Mouse (Mus musculus): ENCODE measurements around the gene Fbxl7.
"Not testable (repeated sequence)": the region's sequence is repeated elsewhere in the genome, so short reads cannot be mapped to it uniquely, and the experiment has no call there.

Gene Fbxl7

DNA sequence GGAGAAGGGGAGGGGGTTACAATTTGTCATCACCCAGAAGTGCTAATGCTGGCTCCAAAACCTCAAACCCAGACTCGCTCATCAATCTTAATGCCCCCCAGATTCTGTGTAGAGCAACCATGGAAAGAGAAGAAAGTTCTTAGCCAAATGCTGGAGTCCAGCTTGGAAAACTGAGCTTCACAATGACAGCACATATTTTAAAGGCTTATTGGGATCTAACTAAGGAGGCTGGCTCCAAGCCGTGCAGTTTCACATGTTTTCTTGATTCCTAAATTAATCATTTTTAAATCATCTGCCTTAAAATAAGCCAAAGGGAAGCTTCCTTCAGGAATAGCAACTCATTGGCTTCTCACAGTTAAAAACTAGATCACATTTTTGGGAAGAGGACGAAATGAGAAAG, 82.5 kb downstream of the Fbxl7 start:
- no peak for DNase-seq (ENCODE audit: low spot score)

DNA sequence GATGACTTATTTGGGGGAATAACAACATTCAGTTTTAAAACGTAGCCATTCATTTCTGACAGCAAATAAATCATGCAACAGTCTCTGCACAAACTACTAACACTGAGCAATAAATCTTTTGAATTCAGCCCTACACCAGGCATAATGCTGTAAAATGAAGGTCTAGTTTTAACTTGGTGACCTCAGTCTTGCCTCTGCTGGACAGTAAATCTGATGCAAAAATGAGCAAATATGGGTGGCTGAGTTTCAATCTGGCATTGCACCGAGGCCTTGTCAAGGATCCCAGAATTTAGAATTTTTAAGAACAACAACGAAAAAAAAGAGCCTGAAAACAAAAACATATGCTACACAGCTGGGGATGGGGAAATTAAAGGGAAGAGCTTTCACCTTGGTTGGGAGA, 85.8 kb downstream of the Fbxl7 start:
- no peak for DNase-seq (ENCODE audit: low spot score)

DNA sequence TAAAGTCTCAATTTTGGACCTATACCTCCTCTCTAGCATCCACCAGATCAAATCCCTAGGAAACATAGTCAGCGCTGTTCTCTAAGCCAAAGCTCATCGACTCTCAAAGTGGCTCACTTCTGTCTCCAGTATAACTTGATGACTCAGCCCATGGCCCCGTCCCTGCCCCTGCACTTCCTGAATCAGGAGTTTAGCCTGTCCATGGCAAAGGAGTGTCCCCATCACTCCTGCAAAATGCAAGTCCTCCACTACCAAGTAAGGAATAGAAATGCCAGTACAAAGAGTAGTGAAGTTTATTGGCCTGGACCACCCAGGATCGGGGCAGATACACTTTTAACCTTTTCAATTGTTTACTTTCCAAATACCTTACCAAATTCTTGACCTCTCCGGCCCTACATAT, 91.3 kb downstream of the Fbxl7 start:
- no peak for DNase-seq (ENCODE audit: low spot score)

DNA sequence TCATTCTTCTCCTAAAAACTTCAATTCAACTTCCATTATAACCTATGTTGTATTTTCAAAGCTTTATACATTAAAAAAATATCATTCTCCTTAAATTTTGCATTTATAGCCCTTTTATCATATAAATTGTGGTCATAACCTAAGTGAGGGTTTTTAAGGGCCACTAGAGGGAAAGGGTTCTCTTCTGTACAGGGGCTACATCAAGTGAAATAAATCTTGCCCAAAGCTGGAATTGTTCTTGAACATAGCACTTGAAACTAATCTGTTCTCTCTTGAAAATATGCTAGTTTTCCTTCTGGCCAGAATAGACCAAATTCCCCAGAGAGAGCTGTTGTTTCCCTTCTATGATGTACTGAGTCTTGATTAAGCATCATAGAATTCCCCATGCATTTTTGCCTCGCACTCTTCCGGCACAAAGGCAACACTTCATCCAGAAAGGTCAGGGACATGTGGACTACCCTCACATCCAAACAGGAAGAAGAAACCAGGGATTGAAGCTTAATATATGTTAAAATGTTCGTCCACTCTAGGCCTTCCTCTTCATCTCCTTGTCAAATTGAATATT, 95.8 kb downstream of the Fbxl7 start:
- no peak for DNase-seq (ENCODE audit: low spot score)

DNA sequence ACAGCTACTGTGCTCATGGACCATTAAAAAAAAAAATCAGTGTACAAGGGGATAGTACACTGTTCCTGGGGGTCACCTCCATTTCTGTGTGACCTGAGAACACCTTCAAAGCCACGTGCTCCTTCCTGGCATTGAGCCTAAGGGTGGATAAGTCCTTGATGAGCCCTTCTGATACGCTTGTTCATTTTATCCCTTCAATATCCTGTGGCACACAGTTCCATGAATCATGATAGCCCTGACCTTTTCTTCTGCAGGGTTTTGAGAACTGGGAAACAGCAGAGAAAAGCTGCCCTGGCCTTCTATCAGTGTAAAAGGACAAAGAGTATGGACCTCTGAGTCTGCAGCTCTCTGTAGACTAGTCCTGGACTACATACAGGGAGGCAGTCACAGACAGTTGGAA, 99.4 kb downstream of the Fbxl7 start:
- no peak for DNase-seq (ENCODE audit: low spot score)

DNA sequence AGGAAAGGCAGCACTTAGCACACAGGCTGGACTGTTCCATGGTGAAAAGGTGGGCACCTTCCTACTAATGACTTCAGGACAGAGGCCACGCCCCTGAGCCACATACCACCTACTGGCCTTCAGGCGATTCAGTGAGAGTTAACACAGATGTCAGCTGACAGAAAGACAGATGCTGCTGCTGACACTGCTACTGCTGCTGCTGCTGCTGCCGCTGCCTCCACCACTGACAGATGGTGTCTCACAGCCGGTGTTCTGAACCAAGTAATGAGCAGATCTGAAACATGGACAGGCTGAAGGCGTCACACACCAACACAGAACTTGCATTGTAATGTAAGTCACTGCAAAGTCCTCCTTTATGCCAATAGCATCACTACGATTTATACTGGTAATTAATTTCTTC, 99.9 kb downstream of the Fbxl7 start:
- no peak for DNase-seq (ENCODE audit: low spot score)

DNA sequence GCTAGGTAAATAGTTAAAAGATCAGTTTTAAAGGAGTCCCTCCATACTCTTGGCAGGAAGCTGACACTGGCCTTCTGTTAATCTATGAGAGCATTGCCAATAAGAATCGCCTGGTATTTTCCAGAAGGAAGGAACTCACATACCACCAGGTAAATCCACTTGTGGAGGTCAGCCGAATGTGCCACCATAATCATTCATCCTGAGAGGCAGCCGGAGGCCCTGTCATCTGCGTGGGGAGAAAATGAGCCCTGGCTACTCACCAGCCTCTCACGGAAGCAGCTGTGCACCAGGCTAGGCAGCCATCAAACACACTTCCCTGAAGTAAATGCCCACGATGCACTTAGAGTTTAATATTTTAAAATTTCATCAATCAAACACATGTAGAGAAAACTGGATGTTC, 108.2 kb downstream of the Fbxl7 start:
- no peak for DNase-seq (ENCODE audit: low spot score)

DNA sequence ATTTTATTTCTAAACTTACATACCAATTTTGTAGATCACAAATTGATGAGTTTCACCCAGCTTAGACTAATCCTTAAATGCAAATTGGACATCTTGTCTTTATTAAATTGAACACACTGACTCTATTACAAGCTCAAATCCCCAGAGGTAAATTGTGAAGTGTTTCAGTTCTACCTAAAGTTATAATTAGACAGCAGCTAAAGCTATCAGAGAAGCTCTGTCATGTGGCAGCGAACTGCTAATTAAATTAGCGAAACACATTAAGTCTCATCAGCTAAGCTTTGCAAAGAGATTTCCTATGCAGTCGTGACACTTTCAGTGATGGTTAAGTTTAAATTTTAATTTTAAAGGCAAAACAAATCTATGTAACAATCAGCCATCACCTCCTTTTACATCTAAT, 114.8 kb downstream of the Fbxl7 start:
- no peak for DNase-seq (ENCODE audit: low spot score)

DNA sequence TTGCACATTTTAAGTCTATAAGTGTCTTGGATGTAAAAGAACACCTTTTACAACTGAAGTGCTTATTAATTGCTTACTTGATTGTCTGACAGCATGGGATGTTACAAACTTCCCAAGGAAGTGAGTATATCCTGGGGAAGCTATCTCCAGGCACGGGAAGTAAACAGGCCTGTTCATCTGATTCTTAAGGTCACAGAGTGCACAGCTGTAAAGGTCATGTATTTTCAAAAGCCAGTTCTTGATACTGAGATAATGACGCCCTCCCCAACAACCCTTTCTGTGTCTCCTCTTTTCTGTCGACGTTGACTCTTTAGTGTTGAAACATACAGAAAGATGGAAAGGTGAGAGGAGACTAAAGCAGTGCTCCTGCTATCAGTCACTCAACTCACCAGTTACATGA, 116.3 kb downstream of the Fbxl7 start:
- DNase-seq (ENCODE audit: low spot score): no peak

DNA sequence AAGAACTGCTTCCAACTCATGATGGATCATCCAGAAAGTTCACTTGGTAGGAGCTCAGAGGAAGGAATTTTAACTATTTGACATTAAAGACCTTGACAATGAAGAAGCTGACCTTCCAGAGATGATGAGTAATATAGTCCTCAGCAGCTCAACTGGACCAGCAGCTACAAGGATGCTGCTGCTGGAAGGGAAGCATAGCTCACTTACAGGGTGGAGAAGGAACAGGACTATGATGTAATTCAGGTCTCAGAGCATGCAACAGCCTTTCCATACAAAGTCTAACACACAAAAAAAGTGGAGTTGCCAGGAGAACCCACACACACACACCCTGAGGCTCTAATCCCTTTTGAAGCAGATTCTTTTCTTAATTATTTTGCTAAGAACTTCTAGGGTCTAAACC, 119.7 kb downstream of the Fbxl7 start:
- no peak for DNase-seq (ENCODE audit: low spot score)

DNA sequence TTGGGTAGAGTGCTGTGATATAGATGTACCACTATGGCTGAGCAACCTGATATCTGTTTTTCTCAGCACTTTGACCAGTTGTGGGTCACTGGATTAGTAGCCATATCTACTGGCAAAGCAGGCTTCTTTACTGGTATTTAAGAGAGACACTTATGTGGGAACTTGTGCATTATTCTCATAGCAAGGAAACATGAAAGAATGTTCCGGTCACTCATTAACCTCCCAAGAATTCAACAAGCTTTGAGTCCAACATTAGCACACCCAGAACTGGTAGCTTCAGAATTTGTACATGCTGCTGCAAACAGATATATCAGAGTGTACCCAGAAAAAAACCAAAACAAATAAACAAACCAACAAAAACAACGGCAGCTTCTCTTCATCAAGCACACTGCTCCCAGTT, 120.5 kb downstream of the Fbxl7 start:
- no peak for DNase-seq (ENCODE audit: low spot score)

DNA sequence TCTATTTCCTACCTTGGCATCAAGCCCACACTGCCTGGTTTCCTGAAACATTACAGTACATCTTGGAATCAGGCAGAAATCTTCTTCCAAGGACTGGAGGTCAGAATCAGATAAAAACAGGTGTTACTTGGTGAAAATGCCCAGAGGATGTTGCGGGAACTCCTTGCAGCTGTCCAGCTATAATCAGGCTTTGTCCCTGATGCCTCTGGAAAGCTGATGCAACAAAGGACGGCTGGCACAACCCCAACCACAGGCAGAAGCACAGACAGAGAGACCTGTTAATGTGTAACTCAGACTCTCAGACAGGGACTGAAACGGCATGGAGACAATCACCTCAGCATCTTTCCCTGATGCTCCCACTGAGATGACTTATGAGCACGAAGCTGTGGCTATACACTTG, 133.7 kb downstream of the Fbxl7 start:
- no peak for DNase-seq (ENCODE audit: low spot score)

DNA sequence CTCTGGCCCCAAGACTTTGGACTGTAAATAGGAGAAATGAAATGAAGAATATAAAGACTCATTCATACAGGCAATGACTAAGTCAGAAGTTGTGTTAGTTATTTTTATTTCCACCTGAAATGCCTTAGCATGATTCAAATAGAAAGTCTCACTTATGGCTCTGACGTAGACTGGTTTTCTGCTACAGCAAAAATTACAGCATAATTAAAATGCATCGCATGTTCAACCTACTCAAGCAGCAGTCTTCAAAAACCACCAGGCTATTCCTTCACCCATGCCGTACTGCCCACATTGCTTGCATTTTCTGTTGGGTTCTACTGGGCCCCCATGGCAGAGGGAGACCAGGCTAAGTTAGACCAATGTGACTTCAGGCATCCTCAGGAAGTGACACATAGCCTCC, 146.9 kb downstream of the Fbxl7 start:
- DNase-seq (ENCODE audit: low spot score): no peak

DNA sequence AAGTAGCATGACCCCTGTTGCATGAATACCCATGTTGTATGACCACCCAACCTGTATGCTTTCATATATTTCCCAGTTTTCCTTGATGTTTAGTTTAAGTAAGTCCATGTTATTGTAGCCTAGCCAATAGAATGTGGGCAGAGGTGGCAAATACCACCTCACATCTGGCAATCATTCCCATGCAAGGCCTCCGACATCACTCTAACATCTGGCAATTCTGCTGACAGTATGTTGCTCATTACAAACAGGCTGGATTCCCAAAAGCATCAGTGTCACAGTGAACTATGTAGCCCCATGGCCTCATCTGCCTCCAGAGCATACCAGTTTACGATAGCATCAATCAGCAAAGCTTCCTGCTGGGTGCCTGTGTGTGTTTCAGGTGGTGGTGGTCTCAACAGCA, 163.0 kb downstream of the Fbxl7 start:
- DNase-seq (ENCODE audit: low spot score): no peak

DNA sequence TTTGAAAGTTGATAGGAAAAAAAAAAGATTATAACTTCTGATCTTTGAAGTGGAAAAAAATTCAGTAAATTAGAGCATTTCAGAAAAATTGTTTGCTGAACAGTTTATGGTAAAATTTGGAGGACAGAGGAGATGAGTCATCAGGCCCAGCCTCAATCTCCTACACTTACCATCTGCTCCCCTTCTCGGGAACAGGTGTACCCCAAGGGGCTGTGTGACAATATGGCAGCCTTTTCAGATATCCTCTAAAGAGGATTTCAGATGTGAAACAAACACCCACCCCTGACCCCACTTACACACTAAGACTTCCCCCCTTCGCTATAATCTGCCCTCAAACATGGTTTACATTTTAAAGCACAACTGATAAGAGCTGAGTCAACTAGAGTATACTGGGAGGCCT, 164.6 kb downstream of the Fbxl7 start:
- no peak for DNase-seq (ENCODE audit: low spot score)

DNA sequence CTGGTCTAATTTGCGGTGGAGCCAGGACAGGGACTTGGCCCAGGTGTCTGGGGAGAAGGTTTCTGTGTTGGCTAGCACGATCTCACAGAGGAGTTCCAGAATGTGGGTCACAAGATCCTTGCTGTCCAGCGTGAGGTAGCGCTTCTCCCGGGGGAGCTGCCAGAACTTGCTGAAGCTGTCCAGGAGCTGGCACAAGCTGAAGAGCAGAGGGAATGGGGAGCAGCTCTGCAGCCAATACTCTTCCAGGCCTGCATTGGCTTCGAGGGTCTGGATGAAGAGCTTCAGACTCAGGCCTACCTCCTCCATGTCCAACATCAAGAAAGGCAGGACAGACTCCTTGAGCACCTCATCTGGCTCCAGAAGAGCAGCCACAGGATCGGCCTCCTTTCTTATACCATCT, 166.0 kb downstream of the Fbxl7 start:
- not testable (repeated sequence) for DNase-seq (ENCODE audit: low spot score)

DNA sequence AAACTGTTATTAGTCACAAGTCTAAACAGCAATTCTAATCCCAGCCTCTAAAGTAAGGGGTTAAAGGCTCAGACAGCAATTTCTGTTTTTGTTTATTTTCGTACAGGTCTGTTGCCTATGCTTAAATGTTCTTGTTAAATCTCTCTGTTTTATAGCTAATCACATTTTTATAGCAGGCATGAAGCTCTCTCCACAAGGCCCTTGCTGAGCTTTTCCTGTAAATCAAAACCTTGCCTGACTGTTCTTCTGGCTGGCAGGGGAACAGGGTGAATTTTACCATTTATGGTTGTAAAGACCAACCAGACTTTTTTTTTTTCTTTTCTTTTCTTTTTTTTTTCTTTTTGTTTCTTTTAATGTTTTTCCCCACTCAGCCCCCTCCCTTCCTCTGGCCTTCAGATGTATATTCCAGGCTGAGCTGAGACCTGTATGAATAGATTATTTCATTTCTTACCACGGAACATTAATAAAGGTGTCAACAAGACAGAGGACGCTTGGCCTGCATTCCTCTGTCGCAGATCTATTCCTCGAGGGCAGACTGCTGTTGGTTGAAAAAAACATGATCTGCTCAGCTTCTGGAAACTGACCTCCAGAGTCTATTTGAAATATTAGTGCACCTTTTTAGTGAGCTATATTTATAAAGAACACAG, 176.9 kb downstream of the Fbxl7 start:
- no peak for DNase-seq (ENCODE audit: low spot score)

DNA sequence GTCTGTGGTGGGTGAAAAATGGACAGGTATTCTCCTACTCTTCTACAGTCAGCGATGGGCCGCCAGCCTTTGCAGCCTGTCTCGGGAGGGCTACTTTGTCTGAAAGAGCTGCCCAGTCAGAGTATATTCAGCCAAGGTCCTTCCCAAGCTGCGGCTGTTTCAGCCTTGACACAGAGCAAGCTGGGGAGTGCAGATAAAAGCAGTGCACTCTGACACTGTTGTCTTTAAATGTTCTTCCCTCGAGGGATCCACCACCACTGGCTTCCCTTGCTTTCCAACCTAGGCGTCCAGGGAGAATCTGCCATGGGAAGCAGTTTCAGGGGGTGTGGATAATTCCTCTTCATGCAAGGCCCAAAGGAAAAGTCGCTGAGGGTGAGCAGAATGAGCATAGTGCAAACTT, 177.4 kb downstream of the Fbxl7 start:
- DNase-seq (ENCODE audit: low spot score): peak; percentile 46

DNA sequence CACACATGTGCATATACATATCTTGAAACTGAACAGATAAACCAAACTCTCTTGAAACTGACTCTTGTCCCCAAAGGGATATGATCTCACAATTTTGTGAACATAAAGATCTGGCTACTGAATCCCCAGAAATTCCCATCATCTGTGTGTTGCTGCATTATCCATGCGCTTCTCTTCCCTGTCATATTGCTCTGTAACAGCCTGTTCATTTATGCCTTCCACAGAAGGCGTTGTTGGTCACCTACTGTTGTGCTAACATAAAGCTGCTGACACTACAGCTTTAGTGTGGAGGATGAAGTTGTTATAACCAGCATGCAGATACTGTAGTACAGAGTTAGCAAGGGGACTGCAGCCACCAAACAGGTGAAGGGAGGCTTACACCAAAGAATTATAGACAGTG, 179.2 kb downstream of the Fbxl7 start:
- DNase-seq (ENCODE audit: low spot score): no peak

DNA sequence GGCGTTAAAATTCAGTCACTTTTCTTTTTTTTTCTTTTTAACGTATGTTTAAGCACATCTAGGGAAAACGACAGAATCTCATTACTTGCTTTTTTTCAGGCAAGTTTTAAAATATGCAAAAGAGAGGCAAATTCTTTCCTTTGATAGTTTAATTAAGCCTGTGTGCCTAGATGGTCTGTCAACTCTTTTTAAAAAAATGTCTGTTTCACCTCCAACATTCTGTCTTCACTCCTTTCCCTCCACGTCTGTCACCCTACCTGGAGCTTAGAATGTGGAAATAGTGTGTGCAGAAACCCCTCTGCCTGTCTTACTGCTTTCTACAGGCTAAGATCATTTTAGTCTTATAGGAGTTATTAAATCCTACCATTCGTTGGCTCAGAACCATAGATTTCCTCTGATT, 179.7 kb downstream of the Fbxl7 start:
- no peak for DNase-seq (ENCODE audit: low spot score)

DNA sequence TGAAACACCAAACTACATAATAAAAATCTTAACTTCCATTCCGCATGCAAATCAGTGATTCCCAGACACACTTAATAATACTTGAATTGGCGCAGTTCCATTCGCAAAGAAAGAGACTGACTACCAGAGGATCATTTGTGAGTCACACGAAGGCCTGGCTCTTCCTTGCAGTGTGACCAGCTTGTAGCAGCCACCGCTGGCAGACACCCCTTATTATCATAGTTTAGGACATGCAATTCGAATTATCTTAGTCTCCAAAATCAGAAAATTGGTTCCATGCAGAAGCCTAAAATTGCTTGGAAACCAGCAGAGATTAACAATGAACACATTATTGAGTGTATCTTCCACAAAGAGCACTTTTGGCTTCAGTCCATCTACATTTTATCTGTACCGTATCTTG, 183.1 kb downstream of the Fbxl7 start:
- DNase-seq (ENCODE audit: low spot score): no peak

DNA sequence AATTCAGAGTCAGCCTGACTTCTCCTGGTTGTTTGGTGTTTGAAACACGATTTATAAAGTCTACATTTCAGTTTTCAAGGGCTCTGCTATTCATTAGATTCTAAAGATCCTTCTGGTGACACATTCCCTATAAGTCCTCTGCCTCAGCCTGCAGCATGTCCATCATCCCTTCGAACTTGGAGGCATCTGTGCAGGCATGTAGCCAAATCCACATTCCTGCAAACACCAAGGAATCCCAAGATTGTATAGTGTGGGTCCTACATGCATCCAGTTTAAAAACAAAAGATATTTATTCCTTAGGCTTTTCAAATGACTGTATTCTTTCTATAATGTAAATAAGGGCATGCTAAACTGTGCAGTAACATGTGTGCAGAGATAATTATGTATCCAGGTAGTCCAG, 190.4 kb downstream of the Fbxl7 start:
- no peak for DNase-seq (ENCODE audit: low spot score)

DNA sequence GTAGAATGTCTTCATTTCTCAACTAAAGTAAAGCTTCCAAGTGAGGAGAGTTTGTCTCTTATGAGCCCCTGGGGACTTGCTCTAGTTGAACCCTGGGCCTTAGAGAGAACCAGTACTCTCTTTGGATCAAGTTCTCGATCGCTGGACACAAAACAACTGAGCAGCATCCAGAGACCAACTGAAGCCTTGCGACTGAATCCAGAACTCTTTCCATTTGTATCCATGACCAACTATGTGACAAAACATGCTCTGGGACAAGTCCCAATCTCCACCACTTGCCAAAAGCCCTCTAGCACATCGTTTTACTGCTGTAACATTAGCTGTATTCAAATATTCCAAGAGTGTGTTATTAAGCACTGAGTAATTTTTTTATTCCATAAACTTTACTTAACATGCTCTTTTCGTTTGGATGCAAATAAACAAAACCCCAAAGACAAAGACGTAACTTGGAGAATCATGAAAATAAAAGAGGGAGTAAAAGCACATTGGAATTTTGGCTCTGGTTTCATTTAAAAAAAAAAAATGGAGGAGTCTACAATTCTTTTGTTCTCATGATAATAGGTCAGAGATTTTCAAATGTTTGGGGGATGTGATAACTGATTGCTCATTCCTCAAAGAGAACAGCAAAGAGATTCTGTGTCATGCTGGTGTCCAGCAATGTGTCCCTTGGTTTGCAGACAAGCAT, 192.1 kb downstream of the Fbxl7 start:
- DNase-seq (ENCODE audit: low spot score): no peak
